Mouse (Mus musculus) spleen, postnatal 10 days (tissue): ENCODE measurements around the gene Syt12.
A peak's percentile ranks its signal among the peaks of the same experiment; 100 is the strongest.

Experiments
- DNase-seq, 2 experiments: peaks; one replicate each; pipeline ENCODE4 v3.0.0; 2021 to 2022; ENCODE audit warnings: low spot score in 2 of 2

Gene Syt12

DNA sequence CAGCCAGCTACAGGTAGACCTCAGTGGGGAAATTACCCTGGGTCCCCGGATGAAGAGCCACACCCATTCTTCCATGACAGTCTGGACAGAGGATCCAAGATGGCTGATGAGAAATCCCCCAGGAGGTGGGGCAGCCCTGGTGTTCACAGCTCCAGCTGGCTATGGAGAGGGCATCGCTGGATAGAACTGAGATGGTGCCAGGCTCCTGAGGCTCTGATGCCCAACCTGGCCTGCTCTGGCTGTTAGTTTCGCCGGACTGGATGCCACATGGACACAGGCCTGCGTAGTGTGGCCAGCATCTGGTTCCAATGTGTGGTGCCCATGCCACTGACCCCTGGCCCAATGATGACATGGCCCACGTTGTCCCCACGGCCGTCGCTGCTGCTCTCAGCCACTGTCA lies 29.8 kb downstream of the Syt12 start:
- no peak for DNase-seq

DNA sequence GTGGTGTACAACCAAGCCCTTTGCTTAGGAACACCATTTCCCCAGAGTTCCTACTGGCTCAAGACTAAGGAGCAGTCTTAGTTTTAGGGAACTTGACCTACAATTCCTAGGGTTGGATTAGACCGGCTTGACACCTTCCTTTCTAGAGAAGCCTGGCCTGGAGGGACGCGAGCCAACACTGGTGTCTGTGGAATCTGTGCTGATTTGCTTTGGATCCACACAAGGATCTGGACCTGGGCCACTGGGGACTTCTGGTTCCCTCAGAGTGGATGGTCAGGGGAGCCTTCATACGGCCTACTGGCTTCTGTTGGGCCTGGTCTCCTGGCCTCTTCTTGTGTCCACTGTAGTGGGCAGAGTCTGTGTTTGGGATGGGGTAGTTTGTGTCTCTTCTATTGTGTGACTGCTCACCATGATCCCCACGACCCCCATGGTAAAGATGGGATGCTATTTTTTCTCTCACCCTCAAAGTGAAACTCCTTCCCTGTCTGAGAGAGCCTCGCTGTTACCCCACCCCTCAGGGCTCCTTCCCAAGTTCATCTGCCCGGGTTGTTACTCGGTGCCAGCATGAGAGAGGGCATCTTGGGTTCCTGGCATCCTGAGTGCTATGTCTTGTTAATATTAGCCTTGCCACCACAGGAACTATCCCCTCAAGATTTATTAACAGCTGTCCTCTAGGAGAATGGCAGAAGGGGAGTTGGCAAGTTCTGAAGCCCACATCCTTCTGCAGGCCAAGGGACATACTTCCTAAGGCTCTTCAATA lies 30.4 kb downstream of the Syt12 start:
- no peak for DNase-seq

- DNase-seq, result peak; percentile 57 to 77
Observed at GRCm38 (mm10) chr19:4442408-4442807, 34.8 kb downstream of the Syt12 start.

GRCm38 (mm10) chr19:4441621-4442161 lies 35.6 kb downstream of the Syt12 start:
- peak in 1 of 2 experiments; percentile 40 for DNase-seq

DNA sequence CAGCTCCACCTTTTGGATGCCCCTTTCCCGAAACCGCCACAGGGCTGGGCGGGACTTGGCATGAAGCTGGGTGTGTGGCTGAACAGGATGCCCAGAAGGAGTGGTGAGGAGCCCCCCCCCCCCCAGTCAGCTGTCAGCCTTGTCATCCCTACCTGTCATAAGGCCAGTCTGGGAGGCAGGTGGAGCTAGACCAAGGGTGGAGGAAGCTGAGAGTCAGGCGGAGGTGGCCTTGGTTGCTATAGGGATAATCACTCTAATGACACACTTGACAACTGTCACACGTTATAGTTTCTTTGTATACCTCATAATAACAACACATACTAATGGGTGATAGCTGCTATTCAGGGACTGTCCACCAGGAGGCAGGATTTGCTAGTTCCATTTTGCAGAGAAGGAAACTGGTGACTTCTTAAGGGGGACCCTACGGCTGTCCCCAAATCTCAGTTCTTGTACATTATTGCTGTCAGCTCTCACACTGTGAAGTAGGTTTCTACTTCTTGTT lies 36.1 kb downstream of the Syt12 start:
- peak; percentile 60 to 77 for DNase-seq

- DNase-seq, result no peak
Observed at GRCm38 (mm10) chr19:4440222-4440621, 37.0 kb downstream of the Syt12 start.

DNA sequence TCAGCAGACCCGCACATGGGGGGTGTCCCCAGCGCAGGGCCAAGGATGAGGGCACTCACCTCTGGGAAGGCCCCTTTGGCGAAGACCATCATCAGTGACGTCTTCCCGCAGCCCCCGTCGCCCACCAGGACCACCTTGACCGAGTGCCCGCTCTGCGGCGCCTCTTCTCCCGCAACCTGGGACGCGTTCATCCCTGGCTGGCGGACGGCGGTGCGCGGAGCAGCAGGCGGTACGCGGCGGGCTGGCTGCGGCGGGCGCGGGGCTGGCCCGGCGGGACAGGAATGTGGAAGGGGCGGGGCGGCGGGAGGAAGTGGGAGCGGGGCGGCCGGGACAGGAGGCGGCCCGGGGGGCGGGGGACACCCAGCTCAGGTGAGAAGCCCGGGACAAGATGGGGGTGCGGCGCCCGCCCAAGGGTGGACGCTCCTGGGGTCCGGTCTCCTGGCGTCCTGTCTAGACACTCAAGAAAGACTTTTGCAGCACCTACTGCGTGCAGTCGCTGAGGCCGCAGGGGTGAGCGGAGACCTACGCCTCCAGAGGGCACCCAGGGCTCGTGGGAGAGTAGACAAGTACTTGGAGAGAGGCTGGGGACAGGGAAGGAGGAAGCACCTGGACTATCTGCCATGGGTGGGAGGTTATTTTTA lies 38.0 kb downstream of the Syt12 start, which contains the start of gene Rhod:
Rhod (minus strand) TSS at position 272 of the 641 bp plus-strand sequence.
- peak in 1 of 2 experiments; percentile 37 for DNase-seq

GRCm38 (mm10) chr19:4438791-4439160 lies 38.5 kb downstream of the Syt12 start:
- DNase-seq, result no peak

GRCm38 (mm10) chr19:4437886-4438285 lies 39.4 kb downstream of the Syt12 start:
- DNase-seq, result no peak

- no peak for DNase-seq
Observed at GRCm38 (mm10) chr19:4436254-4436653, 41.0 kb downstream of the Syt12 start.

GRCm38 (mm10) chr19:4434999-4435398 lies 42.2 kb downstream of the Syt12 start:
- DNase-seq, result no peak

- no peak for DNase-seq
Observed at GRCm38 (mm10) chr19:4433756-4434155, 43.5 kb downstream of the Syt12 start.

DNA sequence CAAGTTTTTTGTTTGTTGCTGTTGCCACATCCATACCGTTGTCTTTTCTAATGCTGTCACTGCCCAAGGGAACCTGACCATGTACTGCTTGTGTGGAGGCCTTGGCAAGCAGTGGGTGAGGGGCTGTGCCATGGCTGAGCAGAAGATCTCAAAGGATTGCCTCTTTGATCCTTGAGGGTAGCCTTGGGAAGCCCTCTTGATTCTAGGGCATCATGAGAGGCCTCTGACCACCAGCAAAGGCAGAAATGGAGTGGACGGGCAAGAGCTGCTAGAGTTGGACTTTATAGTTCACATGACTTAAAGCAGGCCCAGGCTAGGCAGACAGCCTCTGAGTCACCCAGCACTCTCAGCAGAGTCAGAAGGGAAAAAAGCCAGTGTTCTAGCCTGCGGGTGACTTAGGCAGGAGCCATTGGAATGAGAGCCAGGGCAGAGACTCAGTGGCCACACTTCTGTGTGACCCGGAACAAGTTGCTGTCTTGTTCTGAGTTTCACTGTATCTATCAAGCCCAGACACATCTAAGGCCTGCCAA lies 47.1 kb downstream of the Syt12 start:
- DNase-seq, result no peak

GRCm38 (mm10) chr19:4425610-4426366 lies 51.5 kb downstream of the Syt12 start:
- DNase-seq, result peak in 1 of 2 experiments; percentile 59

DNA sequence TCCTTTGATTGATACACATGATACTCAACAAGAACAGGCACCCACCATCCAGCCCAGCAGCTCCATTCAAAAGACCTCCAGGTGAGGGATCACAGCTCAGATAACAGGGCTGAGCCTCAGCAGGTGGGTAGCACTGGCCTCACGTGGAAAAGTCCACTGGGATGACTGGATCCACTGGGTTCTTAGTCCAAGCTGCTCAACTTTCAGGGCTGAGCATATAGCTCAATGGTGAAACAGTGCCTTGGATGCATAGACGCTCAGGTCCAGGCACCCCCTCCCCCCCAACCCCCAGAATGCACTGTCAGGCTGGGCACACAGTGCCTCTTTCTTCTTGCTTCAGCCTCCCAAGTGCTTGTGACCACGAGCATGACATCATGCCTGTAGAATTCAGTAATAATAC lies 54.2 kb downstream of the Syt12 start:
- no peak for DNase-seq

GRCm38 (mm10) chr19:4422581-4422980 lies 54.7 kb downstream of the Syt12 start:
- no peak for DNase-seq

GRCm38 (mm10) chr19:4420153-4420910 lies 56.9 kb downstream of the Syt12 start:
- DNase-seq, result no peak

DNA sequence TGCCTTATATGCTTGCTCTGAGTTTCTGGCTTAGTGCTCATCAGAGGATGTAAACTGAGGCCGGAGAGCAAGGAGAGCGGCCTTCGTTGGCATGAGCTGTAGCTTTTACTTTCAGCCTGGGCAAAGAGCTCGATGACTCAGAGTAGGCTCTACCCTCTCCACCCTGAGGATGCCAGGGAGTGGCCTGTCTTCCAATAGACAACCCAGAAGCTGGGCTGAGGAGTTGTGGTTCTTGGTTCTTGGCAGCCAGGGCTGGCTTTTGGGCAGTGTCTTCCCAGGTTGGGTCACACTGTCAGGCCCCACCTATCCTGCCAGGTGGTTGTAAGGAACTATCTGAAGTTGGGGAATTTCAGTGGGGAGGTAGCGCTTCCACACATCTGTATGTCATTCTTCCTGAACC lies 57.5 kb downstream of the Syt12 start:
- no peak for DNase-seq

DNA sequence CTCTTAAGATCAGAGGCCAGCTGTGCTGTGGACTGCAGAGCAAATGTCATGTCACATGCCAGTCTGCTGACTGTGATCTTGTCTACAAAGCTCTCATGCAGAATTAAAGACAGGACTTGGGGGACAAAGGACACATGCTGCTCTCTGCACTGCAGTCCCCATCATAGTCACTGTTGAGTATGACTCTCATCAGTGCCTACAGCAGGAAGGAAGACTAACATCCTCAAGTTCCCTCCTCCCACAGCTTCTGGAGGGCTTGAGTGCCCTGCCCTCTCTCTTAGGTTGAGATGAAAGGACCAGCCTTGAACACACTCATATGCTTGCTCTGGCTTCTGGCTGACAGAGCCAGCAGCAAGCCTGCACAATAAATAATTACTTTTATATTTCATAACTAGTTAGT lies 59.5 kb downstream of the Syt12 start:
- DNase-seq, result no peak

GRCm38 (mm10) chr19:4417183-4417582 lies 60.1 kb downstream of the Syt12 start:
- DNase-seq, result peak; percentile 61 to 85

DNA sequence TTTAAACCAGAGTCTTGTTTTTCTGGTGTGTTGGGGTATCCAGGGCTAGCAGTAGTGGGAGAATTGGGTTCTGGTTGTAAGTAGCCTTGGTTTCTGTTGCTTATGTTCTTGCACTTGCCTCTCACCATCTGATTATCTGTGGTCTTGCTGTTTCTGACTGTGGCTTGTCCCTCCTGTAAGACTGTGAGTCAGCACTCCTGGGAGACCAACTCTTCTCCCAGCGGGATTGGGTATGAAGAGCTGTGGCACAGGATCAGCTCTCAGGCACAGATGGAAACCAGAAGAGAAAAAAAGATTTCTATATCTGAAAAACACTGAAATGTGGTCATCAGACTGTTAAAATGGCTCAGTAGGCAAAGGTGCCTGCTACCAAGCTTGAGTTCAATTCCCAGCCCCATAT lies 62.6 kb downstream of the Syt12 start:
- no peak for DNase-seq
